Mouse (Mus musculus): ENCODE results near the gene Duxbl3.
"Not testable (repeated sequence)": the region's sequence is repeated elsewhere in the genome, so short reads cannot be mapped to it uniquely, and the experiment has no call there.

Gene Duxbl3

GRCm38 (mm10) chr14:26257756-26258617, at the start of gene Duxbl3:
TSS of gene Duxbl3 (plus strand) at chr14:26257962.
- DNase-seq (ENCODE audit: extremely low spot score), result not testable (repeated sequence)

- DNase-seq (ENCODE audit: extremely low spot score), result not testable (repeated sequence)
Measured at GRCm38 (mm10) chr14:26216233-26217000, 41.3 kb upstream of the Duxbl3 start.

DNA sequence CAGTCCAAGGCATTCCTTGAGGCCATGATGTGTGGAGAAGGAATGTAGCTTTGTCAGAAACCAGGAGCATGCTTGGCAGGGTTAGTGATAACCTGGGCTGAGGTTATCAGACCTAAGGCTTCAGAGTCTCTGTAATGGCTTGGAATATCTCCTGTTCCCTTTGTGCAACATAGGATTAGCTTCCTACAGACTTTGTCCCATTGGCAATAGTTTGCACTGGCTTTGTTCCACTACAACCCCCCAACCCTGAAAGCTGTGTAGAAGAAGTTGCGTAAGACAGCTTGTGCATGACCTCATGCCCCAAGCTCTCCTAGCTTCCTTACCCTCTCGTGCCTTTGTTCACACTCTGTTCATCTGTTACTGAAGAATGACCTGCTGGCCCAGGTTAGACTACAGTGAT, 20.6 kb upstream of the Duxbl3 start:
- not testable (repeated sequence) for DNase-seq (ENCODE audit: extremely low spot score)

DNA sequence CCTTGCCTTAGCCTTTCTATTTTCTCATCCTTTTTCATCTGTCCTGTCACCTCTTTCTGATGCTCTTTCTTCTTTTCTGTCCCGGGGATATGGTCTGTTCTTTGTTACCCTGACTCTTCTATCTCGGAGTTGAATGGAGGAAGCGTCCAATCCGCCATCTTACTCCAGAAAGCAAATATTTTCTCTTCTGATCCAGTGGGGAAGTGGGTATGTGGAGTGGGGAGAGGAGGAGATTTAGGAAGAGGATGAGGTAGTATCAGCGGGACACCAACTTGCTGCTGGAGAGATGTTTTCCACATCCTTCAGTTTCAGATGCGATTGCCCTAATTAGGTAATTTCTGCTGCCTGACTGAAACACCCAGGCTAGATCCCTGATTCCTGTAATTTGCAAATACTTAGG, 967 bp downstream of the Duxbl3 start:
- DNase-seq (ENCODE audit: extremely low spot score), result not testable (repeated sequence)

DNA sequence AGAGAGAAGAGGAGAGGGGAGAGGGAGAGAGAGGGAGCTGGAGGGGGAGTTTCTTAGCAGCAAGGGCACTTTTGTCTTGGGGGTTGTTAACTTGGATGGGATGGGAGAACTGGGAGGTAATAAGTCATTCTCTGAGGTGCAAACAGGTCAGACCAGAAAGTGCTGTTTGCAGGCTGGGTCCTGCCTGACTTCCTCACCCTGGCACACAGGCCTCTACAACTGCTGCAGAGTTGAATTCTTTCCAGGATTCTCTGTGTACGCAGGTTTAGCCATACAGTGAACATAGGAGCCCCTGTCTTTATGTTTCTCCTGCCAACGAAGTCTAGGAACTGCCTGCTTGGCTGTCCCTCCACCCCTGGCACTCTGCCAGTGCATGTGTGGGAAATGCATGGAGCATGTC, 29.0 kb downstream of the Duxbl3 start:
- not testable (repeated sequence) for DNase-seq (ENCODE audit: extremely low spot score)

GRCm38 (mm10) chr14:26293859-26294258, 36.1 kb downstream of the Duxbl3 start:
- DNase-seq (ENCODE audit: extremely low spot score), result no peak

DNA sequence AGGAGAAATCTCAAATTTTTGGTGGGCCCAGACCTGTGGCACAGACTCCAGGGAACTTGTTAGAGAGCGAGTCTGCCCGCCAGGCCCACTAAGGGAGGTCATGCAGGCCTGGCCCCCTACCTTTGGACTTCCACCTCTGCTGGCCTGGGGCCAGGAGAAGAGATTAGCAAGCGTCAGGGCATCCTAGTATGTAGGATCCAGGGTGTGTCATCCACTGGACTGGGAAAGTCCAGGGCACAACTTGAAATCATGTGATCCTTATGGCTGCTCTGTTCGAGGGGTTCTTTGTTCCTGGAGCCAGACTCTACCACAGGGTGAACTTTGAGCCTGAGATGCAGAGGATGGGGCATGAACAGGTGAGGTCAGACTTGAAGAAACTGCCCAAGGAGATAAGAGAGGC, 39.3 kb downstream of the Duxbl3 start:
- DNase-seq (ENCODE audit: extremely low spot score), result no peak

- DNase-seq (ENCODE audit: extremely low spot score), result no peak
Measured at GRCm38 (mm10) chr14:26297484-26297883, 39.7 kb downstream of the Duxbl3 start.

DNA sequence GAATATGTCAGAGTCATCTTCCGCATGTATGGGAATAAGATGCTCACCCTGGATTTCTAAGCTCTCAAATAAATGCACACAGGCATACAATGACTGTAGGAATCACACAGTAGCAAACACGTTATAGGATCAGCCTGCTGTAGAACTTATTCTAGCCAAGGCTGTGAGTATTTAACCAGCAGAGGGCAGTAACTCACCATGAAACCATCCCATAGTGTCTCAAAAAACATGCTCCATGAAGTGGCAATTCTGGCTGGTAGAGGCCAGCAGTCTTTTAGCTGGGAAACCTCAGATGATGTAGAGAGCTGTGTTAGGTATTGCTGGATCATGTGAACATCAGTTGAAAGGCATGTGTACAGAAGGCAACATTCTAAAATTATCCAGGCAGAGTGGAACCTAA, 45.3 kb downstream of the Duxbl3 start:
- DNase-seq (ENCODE audit: extremely low spot score), result peak; percentile 58

DNA sequence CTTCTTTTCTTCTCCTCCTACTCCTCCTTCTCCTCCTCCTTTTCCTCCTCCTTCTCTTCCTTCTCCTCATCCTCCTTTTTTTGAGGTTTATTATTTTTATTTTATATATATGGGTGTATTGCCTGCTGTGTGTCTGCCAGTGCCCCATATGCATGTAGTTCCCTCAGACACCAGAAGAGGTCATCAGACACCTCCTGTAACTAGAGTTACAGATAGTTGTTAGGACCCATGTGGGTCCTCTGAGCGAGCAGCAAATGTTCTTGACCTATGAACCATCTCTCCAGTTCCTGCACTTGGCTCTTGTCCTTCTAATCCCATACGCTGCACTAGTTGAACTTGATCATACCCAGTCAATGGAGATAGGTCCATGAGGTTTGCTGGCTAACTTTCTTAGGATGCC, 48.3 kb downstream of the Duxbl3 start:
- peak; percentile 57 for DNase-seq (ENCODE audit: extremely low spot score)

DNA sequence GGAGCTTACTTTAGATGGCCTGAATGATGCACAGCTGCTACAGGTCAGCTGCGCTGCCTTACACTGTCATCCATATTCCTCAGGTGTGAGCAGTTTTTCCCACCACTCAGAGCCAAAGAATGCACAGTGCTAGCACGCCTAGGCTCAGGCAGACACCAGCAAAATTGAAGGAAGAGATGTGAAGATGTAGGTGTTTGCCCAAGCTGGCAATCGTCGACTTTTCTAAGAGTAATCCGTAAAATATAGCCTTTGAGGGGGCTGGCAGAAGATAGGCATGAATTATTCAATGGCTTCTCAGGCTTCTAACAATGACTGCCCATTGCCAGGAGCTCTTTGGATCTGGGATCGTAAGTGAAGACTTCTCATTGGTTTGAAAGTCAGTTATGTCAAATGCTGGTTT, 51.1 kb downstream of the Duxbl3 start:
- no peak for DNase-seq (ENCODE audit: extremely low spot score)

GRCm38 (mm10) chr14:26309511-26309910, 51.7 kb downstream of the Duxbl3 start:
- DNase-seq (ENCODE audit: extremely low spot score), result no peak

- DNase-seq (ENCODE audit: extremely low spot score), result no peak
Measured at GRCm38 (mm10) chr14:26316246-26316730, 58.5 kb downstream of the Duxbl3 start.

Measured in embryo, embryonic 9.5 days (tissue).